Mouse (Mus musculus) forebrain, embryonic 15.5 days (tissue): ENCODE results near the gene Thtpa. TPM values are rescaled to one million over a fixed set of nuclear protein-coding genes. Genes with fewer than 3 reads are reported as not detected.

Experiments used
- ATAC-seq: fragments of 200-750 bp; cut with Nextera tagmentation; replicated peaks from 2 replicates; pipeline ENCODE4 v1.8.0; 2017; ENCODE audit warnings: mild to moderate bottlenecking, moderate TSS enrichment, moderate library complexity
- H3K27ac ChIP-seq: fragments of 300-500 bp; sonication (generic); replicated peaks from 2 replicates; pipeline ENCODE4 v1.5.1; 2015; ENCODE audit warnings: mild to moderate bottlenecking, inconsistent platforms
- H3K27me3 ChIP-seq: fragments of 300-500 bp; sonication (generic); 2 replicates; pipeline ENCODE4 v1.6.1; 2015; ENCODE audit warnings: inconsistent platforms
- H3K36me3 ChIP-seq: fragments of 300-500 bp; sonication (generic); 2 replicates; pipeline ENCODE4 v1.6.1; 2015; ENCODE audit warnings: mild to moderate bottlenecking, inconsistent platforms
- H3K4me1 ChIP-seq: fragments of 300-500 bp; sonication (generic); 2 replicates; pipeline ENCODE4 v1.6.1; 2015; ENCODE audit warnings: inconsistent platforms
- H3K4me2 ChIP-seq: fragments of 300-500 bp; sonication (generic); replicated peaks from 2 replicates; pipeline ENCODE4 v1.6.1; 2015; ENCODE audit warnings: mild to moderate bottlenecking, inconsistent platforms
- H3K4me3 ChIP-seq: fragments of 300-500 bp; sonication (generic); 2 replicates; pipeline ENCODE4 v1.5.1; 2015; ENCODE audit warnings: mild to moderate bottlenecking, inconsistent platforms
- H3K9ac ChIP-seq: fragments of 300-500 bp; sonication (generic); replicated peaks from 2 replicates; pipeline ENCODE4 v1.6.1; 2015; ENCODE audit warnings: mild to moderate bottlenecking, inconsistent platforms
- H3K9me3 ChIP-seq: fragments of 300-500 bp; sonication (generic); 2 replicates; pipeline ENCODE4 v1.6.1; 2016; ENCODE audit warnings: inconsistent platforms
- WGBS: fragments of 180-500 bp; shearing (Covaris S2); methylation state at CpG from one replicate; pipeline ENCODE4 v1.1.7; 2015; ENCODE audit warnings: mixed read lengths; 5-methylcytosine and 5-hydroxymethylcytosine counted together
- polyA plus RNA-seq: library from polyadenylated mRNA; unstranded; fragments of >200 nt; fragmentation: Nextera tagmentation; extraction: Ambion mirVana; gene quantifications from 2 replicates; pipeline ENCODE4 v1.2.1, GENCODE M21; 2015

Gene Thtpa
- polyA plus RNA-seq, 1 experiment from 2014 or later, result 52.2 TPM

DNA sequence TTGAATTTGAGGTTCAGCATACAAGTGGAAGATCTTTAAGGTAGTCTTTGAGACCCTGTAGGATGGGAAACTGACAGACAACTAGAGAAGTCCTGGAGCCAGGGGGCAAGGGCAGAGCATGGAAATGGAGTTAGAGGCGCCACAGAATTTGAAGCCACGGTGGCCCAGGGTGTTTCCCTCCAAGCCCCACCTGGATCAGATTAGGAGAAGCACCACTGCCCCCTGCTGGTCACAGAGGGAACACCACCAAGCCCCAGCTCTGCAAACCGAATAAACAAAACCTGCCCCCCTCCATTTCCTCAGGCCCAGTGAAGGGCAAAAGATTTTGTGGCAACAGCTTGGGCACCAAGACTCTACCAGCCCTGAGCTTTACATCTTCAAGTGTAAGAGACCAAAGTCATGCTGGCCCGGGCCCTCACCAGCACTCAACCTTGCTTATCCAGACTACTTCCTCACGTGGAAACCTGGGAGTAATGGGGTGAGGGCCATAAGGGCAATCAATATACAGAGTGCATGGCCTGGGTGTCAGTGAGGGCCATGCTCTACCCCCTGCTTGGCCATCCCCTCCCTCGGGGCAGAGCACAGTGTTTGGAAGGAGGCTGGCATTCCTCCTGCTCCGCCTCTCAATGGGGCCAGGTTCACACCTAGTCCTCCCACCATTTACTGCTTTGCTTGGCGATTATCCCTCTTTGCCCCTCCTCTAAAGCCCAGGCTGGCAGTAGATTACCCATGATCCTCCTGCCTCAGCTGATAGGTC is 15.2 kb upstream of the Thtpa start:
- Histone ChIP-seq H3K27ac (peak overlapping the region; percentile 95), H3K4me1 (peaks cover 77% of the 10 kb centered on the region), H3K36me3 (peaks cover 15% of the 10 kb centered on the region), H3K4me2 (peak overlapping the region; percentile 26; the same call in 1 of the 2 replicates), H3K9ac (no peak overlapping the region; the same call in 1 of the 2 replicates), H3K4me3 (no peak overlapping the region), H3K27me3 (no peaks in the 10 kb centered on the region), H3K9me3 (no peaks in the 10 kb centered on the region)
- WGBS, result 15% methylated on average over 8 of the region's 8 CpGs
- ATAC-seq, result peak; percentile 31

DNA sequence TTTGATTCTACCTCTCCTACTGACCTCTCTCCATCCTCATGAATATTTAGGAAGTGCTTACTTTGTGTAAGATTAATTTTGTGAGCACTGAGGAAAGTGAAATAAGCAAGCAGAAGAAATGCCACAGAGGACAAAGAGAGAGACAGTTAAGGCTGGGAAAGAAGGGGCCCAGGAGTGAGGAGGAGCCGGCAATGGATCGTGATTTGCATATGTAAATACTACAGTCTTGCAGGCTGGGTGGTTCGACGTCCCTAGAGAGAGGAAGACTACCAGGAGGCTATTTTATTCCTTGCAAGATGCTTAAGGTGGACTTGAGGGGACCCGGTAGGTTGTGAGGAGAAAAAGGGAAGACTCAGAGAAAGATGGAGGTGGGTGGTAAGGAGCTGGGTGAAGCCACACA is 13.5 kb upstream of the Thtpa start:
- peak overlapping the region; percentile 2; the same call in 1 of the 2 replicates for H3K9ac ChIP-seq
- peaks cover 86% of the 10 kb centered on the region for H3K4me1 ChIP-seq
- H3K27ac ChIP-seq, result peak overlapping the region; percentile 74
- no peaks in the 10 kb centered on the region for H3K9me3 ChIP-seq
- H3K4me2 ChIP-seq, result no peak overlapping the region
- no peaks in the 10 kb centered on the region for H3K27me3 ChIP-seq
- 33% methylated on average over 5 of the region's 5 CpGs for WGBS
- peaks cover 6% of the 10 kb centered on the region; the same call in 1 of the 2 replicates for H3K36me3 ChIP-seq
- H3K4me3 ChIP-seq, result no peak overlapping the region
- no peak for ATAC-seq

DNA sequence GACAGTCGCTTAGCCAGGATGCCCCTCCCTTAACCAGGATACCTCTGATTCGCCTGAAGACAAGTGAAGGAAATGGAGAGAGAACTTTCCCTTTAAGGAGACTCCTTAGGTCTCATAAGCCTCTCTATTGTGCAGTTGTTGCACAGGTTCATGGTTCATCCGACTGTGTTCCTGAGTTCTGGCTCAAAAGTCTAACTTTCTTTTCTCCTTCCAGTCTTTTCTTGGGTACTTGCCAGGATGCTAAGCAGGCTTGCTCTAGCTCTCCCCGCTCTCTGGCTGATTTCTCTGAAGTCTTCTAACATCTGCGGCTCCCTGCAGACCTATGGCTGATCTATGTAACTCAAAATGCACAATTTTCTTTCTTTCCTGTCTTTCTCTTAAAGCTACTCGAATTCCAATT is 11.1 kb upstream of the Thtpa start:
- Histone ChIP-seq H3K4me2 (no peak overlapping the region), H3K4me3 (no peak overlapping the region), H3K27me3 (no peaks in the 10 kb centered on the region), H3K36me3 (peaks cover 6% of the 10 kb centered on the region; the same call in 1 of the 2 replicates), H3K4me1 (peaks cover 86% of the 10 kb centered on the region), H3K9ac (0 out of 2 replicates have a peak overlapping the region, but pooled peaks have one; percentile 17), H3K9me3 (no peaks in the 10 kb centered on the region), H3K27ac (peak overlapping the region; percentile 42)
- WGBS, result 67% methylated on average over 6 of the region's 6 CpGs
- ATAC-seq, result no peak

DNA sequence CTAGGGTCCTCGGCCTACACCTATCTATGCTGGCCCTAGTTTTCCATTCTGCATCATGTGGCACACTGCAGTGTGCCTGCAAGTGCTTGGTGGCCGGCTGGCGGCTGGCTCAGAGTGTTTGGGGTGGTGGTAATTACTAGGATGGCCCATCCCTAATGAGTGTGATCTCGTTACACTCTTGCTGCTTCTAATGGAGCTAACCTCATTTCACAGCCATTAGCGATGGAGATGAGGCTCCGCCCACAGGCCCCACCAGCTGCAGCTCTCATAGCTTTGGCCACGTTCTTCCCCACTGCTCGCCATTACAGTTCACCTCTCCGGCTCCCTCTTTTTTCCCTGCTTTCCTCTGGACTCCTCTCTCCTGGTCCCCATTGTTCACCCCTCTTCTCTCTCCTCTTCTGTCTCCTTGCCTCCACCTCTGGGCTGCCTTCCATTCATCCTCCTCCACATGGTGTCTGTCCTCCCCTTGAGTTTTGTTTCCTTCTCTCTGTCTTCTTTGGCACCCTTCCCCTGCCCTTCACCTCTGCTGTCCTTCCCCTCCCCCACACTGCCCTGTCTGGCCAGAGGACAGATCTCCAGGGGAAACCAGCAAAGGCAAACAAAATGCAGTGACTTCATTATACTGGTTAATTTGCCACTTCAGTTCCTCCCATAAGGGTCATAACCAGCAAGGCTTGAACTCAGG is 9.1 kb upstream of the Thtpa start:
- Histone ChIP-seq H3K27ac (peak overlapping the region; percentile 74), H3K4me3 (no peak overlapping the region), H3K4me1 (peaks cover 89% of the 10 kb centered on the region), H3K27me3 (no peaks in the 10 kb centered on the region), H3K36me3 (peaks cover 6% of the 10 kb centered on the region; the same call in 1 of the 2 replicates), H3K9ac (no peak overlapping the region), H3K9me3 (no peaks in the 10 kb centered on the region), H3K4me2 (no peak overlapping the region; the same call in 1 of the 2 replicates)
- WGBS, result 22% methylated on average over 9 of the region's 9 CpGs
- peak; percentile 39 for ATAC-seq

- H3K4me2 ChIP-seq, result no peak overlapping the region
- H3K36me3 ChIP-seq, result peaks cover 6% of the 10 kb centered on the region; the same call in 1 of the 2 replicates
- no peak for ATAC-seq
- no peaks in the 10 kb centered on the region for H3K9me3 ChIP-seq
- H3K27ac ChIP-seq, result peak overlapping the region; percentile 74
- no peaks in the 10 kb centered on the region for H3K27me3 ChIP-seq
- H3K9ac ChIP-seq, result no peak overlapping the region
- no peak overlapping the region for H3K4me3 ChIP-seq
- WGBS, result 84% methylated on average over 6 of the region's 6 CpGs
- H3K4me1 ChIP-seq, result peaks cover 91% of the 10 kb centered on the region
Measured at GRCm38 (mm10) chr14:55086009-55086514, 8.5 kb upstream of the Thtpa start.

DNA sequence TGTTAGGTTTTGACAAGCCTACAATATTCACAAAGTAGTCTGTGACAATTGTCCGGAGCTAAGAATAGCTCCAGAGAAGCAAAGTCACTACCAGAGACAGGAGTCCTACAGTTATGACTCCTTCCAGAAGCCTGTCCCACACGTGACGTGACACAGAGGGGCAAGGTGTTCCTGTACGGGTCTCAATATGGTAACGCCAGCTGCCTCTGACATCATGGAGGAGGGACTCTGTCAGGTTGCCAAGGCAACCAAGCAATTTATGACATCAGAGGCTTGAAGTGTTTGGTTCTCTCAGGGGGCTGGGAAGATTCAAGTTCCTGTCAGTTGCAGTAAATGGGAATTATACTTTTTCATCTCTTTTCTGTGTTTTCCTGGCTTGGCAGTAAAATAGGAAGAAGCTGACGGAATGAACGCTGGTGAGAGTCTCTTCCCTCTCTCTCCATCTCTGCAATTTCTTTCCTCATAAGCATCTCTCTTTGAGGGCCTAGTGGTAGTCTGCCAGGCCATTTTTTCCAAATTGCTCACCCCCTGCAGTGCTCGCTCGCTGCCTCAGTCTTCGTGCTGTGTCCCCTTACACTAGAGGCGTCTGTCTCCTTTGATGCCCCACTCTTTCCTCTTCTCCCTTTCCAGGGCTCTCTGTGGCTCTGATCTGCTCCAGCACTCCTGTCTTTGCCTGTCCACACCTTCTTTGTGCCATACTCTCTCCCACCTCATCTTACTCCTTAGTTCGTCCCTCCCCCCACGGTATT is 5.2 kb upstream of the Thtpa start:
- Histone ChIP-seq H3K9me3 (no peaks in the 10 kb centered on the region), H3K4me1 (peaks cover 79% of the 10 kb centered on the region), H3K27me3 (no peaks in the 10 kb centered on the region), H3K9ac (peak overlapping the region; percentile 97), H3K27ac (peak overlapping the region; percentile 97), H3K4me3 (peak overlapping the region; percentile 88), H3K4me2 (peak overlapping the region; percentile 90), H3K36me3 (no peaks in the 10 kb centered on the region)
- WGBS, result 44% methylated on average over 13 of the region's 13 CpGs
- no peak for ATAC-seq

DNA sequence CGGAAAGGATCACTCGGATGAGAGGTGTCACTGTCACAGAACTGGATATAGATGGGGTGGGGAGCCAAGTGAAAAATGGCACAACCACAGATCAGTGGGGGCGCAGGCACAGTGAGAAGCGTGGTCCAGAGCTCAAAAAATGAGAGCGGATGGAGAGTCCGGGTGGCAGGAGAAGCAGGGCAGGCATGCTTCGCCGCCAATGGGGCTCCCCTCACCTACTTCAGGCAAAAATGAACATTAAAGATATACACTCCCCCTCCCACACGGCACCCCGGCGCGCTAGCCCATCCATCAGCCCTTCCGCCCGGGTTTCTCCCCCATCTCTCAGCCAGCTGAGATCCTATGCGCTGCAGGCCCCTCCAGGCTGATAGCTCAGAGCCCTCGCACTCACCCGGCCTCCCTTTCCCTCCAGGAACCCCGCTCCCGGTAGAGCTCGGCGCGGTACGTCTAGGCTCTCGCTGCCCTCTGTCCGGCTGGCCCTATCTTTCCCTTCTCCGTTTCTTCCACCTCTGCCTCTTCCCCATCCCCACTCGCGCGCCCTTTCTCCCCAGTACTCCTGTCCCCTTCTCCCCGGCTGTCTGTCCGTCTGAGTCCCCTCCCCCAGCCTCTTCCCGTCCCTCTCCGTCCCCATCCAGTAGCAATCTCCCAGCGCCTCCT is 3.2 kb upstream of the Thtpa start:
- Histone ChIP-seq H3K27ac (peak overlapping the region; percentile 97), H3K36me3 (no peaks in the 10 kb centered on the region), H3K9me3 (no peaks in the 10 kb centered on the region), H3K9ac (peak overlapping the region; percentile 97), H3K4me2 (peak overlapping the region; percentile 90), H3K4me3 (peak overlapping the region; percentile 88), H3K27me3 (no peaks in the 10 kb centered on the region), H3K4me1 (peaks cover 73% of the 10 kb centered on the region)
- peak; percentile 6 for ATAC-seq
- WGBS, result 2% methylated on average over 34 of the region's 34 CpGs

GRCm38 (mm10) chr14:55092011-55092577 is 2.5 kb upstream of the Thtpa start, which contains the start of gene Zfhx2:
Gene Zfhx2 (minus strand): TSS chr14:55092324.
- H3K9me3 ChIP-seq, result no peaks in the 10 kb centered on the region

DNA sequence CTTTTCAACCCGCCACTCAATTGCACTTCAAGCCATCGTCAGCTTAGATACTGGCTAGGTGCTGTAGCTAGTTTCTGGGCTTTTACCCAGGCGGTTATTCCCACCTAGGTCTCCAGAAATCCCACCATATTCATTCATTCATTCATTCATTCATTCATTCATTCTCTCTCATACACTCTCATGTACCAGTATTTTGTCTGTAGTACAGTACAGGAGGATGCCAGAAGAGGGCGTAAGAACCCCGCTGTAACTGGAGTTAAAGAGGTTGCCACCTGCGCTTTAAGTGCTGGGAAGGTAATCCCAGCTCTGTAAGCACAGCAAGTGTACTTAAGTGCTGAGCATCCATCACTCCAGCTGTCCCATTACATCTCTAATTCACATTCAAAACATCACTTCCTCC is 657 bp upstream of the Thtpa start:
- no peak for ATAC-seq
- Histone ChIP-seq H3K27ac (peak overlapping the region; percentile 95; the same call in 1 of the 2 replicates), H3K4me2 (no peak overlapping the region)

More at GRCm38 (mm10) chr14:55092011-55092577, 2.5 kb upstream of the Thtpa start, which contains the start of gene Zfhx2:
- Histone ChIP-seq H3K27me3 (no peaks in the 10 kb centered on the region), H3K4me1 (peaks cover 73% of the 10 kb centered on the region), H3K9ac (peak within 1 kb of the TSS; percentile 97), H3K4me2 (peak within 1 kb of the TSS; percentile 90), H3K4me3 (peak within 1 kb of the TSS; percentile 88), H3K36me3 (no peaks in the 10 kb centered on the region), H3K27ac (peak within 1 kb of the TSS; percentile 97)
- ATAC-seq, result peak; percentile 92
- WGBS, result under 1% methylated on average over 34 of the region's 34 CpGs

GRCm38 (mm10) chr14:55095263-55095662 is 679 bp downstream of the Thtpa start:
- ATAC-seq, result no peak
- WGBS, result 57% methylated on average over 9 of the region's 9 CpGs

More for the DNA sequence above, 657 bp upstream of the Thtpa start:
- Histone ChIP-seq H3K27me3 (no peaks in the 10 kb centered on the region), H3K36me3 (peaks cover 4% of the 10 kb centered on the region), H3K4me1 (peaks cover 63% of the 10 kb centered on the region), H3K4me3 (no peak overlapping the region), H3K9ac (no peak overlapping the region), H3K9me3 (no peaks in the 10 kb centered on the region)
- WGBS, result 39% methylated on average over 6 of the region's 6 CpGs

DNA sequence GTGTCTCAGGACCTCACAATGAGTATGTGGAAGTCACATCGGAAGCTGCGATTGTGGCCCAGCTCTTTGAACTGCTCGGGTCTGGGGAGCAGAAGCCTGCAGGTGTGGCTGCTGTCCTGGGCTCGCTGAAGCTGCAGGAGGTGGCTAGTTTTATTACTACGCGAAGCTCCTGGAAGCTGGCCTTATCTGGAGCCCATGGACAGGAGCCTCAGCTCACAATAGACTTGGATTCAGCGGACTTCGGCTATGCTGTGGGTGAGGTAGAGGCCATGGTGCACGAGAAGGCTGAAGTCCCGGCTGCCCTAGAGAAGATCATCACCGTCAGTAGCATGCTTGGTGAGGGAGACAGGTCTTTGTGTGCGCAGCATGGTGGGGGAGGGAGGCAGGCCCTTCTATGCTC is 1.1 kb downstream of the Thtpa start:
- Histone ChIP-seq H3K9ac (peak overlapping the region; percentile 81), H3K4me3 (peak overlapping the region; percentile 77), H3K27me3 (no peaks in the 10 kb centered on the region), H3K9me3 (no peaks in the 10 kb centered on the region), H3K36me3 (peaks cover 8% of the 10 kb centered on the region), H3K4me2 (peak overlapping the region; percentile 71), H3K4me1 (peaks cover 46% of the 10 kb centered on the region), H3K27ac (peak overlapping the region; percentile 95; the same call in 1 of the 2 replicates)
- 67% methylated on average over 12 of the region's 12 CpGs for WGBS
- no peak for ATAC-seq

More at GRCm38 (mm10) chr14:55095263-55095662, 679 bp downstream of the Thtpa start:
- Histone ChIP-seq H3K4me2 (peak overlapping the region; percentile 71), H3K27me3 (no peaks in the 10 kb centered on the region), H3K9ac (peak overlapping the region; percentile 81), H3K4me1 (peaks cover 50% of the 10 kb centered on the region), H3K4me3 (peak overlapping the region; percentile 77), H3K36me3 (peaks cover 8% of the 10 kb centered on the region), H3K27ac (peak overlapping the region; percentile 95), H3K9me3 (no peaks in the 10 kb centered on the region)
